Mouse (Mus musculus) erythroblast, embryonic 14.5 days (primary cell): ENCODE measurements at regions not wholly inside any gene's neighbourhood (a gene's known extent, or its start where the extent isn't known, plus 50 kb on each side); places are given as distances from the start of the nearest gene placed in this dataset.

Experiments
- GATA1 ChIP-seq: IDR thresholded peaks from 2 replicates; pipeline ENCODE4 v1.6.1; 2012; ENCODE audit warnings: low read length, inconsistent platforms, mixed read lengths
- TAL1 ChIP-seq: IDR thresholded peaks from 3 replicates; pipeline ENCODE4 v1.6.1; 2012; ENCODE audit warnings: low read length, inconsistent platforms, mixed read lengths

GRCm38 (mm10) chr14:46702669-46703435, 57.5 kb upstream of the Cdkn3 start:
- no peak for TF ChIP-seq TAL1
- no peak for TF ChIP-seq GATA1
